Mouse (Mus musculus): ENCODE data around the gene Morc2a.
"Not testable (repeated sequence)": the region's sequence is repeated elsewhere in the genome, so short reads cannot be mapped to it uniquely, and the experiment has no call there.

GRCm38 (mm10) chr11:3602687-3603086 is 46.3 kb upstream of the Morc2a start:
- TF ChIP-seq CTCF (IDR thresholded peaks at IDR 0.05; ENCODE audit: low read depth, low read length) = peak; percentile 51
- TF ChIP-seq EP300 (IDR thresholded peaks at IDR 0.05; ENCODE audit: insufficient read depth, low read depth, low read length); POLR2A (IDR thresholded peaks at IDR 0.05; ENCODE audit: insufficient read depth, low read length): not testable (repeated sequence)

Data from ES-Bruce4 (cell line).